ENCODE assay signal across 9 mouse cellular contexts in the genomic region with DNA sequence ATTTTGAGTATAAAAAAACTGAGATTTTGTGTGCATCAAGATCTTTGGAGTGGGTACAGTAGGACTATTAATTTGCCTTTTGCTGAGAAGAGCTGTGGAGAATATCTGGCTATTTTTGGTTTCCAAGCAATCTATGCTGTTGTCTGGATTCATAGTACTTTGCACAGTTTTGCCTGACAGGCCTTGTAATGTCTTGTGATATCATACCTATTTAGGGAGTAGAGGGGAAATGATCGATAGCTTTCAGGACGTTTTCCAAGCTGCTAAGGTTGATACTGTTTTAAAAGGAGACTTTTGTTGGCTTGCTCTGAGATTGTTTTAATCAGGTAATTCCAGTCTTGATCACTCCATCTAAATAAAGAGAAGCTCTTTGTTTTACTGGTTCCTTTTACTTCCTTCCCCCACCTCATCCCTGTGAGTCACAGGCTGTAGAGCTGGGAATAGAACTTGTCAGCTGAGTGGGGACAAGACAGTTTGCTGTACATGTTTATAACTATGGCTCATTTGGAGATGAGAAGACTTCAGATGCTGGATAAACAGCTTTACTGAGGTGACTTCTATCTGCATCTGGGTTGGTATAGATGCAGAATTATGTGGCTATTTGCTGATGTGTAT. TPM values are rescaled to one million over a fixed set of nuclear protein-coding genes. Genes with fewer than 3 reads are reported as not detected.
DNase-seq lines count a peak whose midpoint lies in the region; ATAC-seq and TF ChIP-seq lines count a peak whose summit lies in the region.
"Had no signal": no experiment of that assay in that cellular context is flagged by ENCODE, and none has a peak within 500 bp of the region (broad histone marks: within the 10 kb centered on the region; RNA-seq: fewer than 3 reads in every experiment).

No protein-coding gene starts in this region.

- TF ChIP-seq CTCF in heart, adult 2 months (IDR thresholded peaks at IDR 0.05), result no peak

- peaks cover 23% of the 10 kb centered on the region for H3K36me3 ChIP-seq in heart, adult 2 months (ENCODE audit: control insufficient read depth, insufficient read depth, low read length)
- no peaks in the 10 kb centered on the region for H3K36me3 ChIP-seq in midbrain, embryonic 15.5 days (replicated peaks)
- no peaks in the 10 kb centered on the region for H3K36me3 ChIP-seq in midbrain, embryonic 11.5 days (ENCODE audit: control insufficient read depth, insufficient read depth, low read length)
- H3K36me3 ChIP-seq in heart, embryonic 16.5 days (ENCODE audit: control insufficient read depth, insufficient read depth), result no peaks in the 10 kb centered on the region
- H3K36me3 ChIP-seq: neural tube, embryonic 15.5 days had no signal

- H3K27me3 ChIP-seq in heart, adult 2 months (ENCODE audit: control insufficient read depth, insufficient read depth, low read length), result no peaks in the 10 kb centered on the region
- no peaks in the 10 kb centered on the region for H3K27me3 ChIP-seq in midbrain, embryonic 15.5 days (replicated peaks)
- H3K27me3 ChIP-seq in midbrain, embryonic 11.5 days (ENCODE audit: control insufficient read depth, insufficient read depth, low read length), result no peaks in the 10 kb centered on the region
- H3K27me3 ChIP-seq in heart, embryonic 16.5 days (ENCODE audit: control insufficient read depth, insufficient read depth, low read length), result no peaks in the 10 kb centered on the region
- H3K27me3 ChIP-seq: neural tube, embryonic 15.5 days had no signal

- peaks cover 14% of the 10 kb centered on the region for H3K4me1 ChIP-seq in heart, adult 2 months (ENCODE audit: control insufficient read depth, insufficient read depth, low read length)
- H3K4me1 ChIP-seq in midbrain, embryonic 15.5 days, result peaks cover 8% of the 10 kb centered on the region
- H3K4me1 ChIP-seq in midbrain, embryonic 11.5 days (ENCODE audit: control insufficient read depth, insufficient read depth, low read length), result no peaks in the 10 kb centered on the region
- H3K4me1 ChIP-seq in heart, embryonic 16.5 days (ENCODE audit: control insufficient read depth, insufficient read depth, low read length), result peaks cover 19% of the 10 kb centered on the region

- no peak for TF ChIP-seq EP300 in heart, adult 2 months (IDR thresholded peaks at IDR 0.05; ENCODE audit: insufficient read depth, low read depth, low read length)

- no peak for DNase-seq in heart, adult 2 months
- DNase-seq in heart, postnatal 14 days, result no peak
- no peak for DNase-seq in midbrain, embryonic 11.5 days (ENCODE audit: low spot score, missing footprints)
- peak; percentile 88 for DNase-seq in telencephalon, adult 2 months (ENCODE audit: low read depth, low spot score)
- DNase-seq in gastrocnemius, postnatal 25 days, result no peak
- DNase-seq: adrenal gland, adult 8-10 months had no signal

- WGBS in heart, adult 2 months, result 9% methylated on average over 2 of the region's 2 CpGs
- WGBS in midbrain, embryonic 15.5 days, result 82% methylated on average over 2 of the region's 2 CpGs
- 90% methylated on average over 2 of the region's 2 CpGs for WGBS in midbrain, embryonic 11.5 days
- 17% methylated on average over 2 of the region's 2 CpGs for WGBS in heart, embryonic 16.5 days

- no peak for ATAC-seq in midbrain, embryonic 15.5 days (replicated peaks)
- ATAC-seq in midbrain, embryonic 11.5 days (ENCODE audit: low FRiP score), result no peak
- peak; percentile 16; the same call in 1 of the 2 replicates for ATAC-seq in heart, embryonic 16.5 days (replicated peaks; ENCODE audit: extremely low read depth, insufficient read depth, low FRiP score)

- peaks cover 2% of the 10 kb centered on the region; the same call in 1 of the 2 replicates for H3K79me2 ChIP-seq in heart, adult 2 months (replicated peaks; ENCODE audit: control insufficient read depth, insufficient read depth, low read length)

- no peak for TF ChIP-seq POLR2A in heart, adult 2 months (IDR thresholded peaks at IDR 0.05; ENCODE audit: insufficient read depth, low read depth, low read length)

- H3K4me3 ChIP-seq in heart, adult 2 months, result peak overlapping the region; percentile 26; the same call in 1 of the 2 replicates
- no peak overlapping the region for H3K4me3 ChIP-seq in midbrain, embryonic 15.5 days
- no peak overlapping the region for H3K4me3 ChIP-seq in midbrain, embryonic 11.5 days (ENCODE audit: low read depth, low read length)
- peak overlapping the region; percentile 45 for H3K4me3 ChIP-seq in heart, embryonic 16.5 days (ENCODE audit: low read length)
- H3K4me3 ChIP-seq: neural tube, embryonic 15.5 days had no signal

- no peak overlapping the region for H3K4me2 ChIP-seq in midbrain, embryonic 15.5 days
- H3K4me2 ChIP-seq in midbrain, embryonic 11.5 days, result no peak overlapping the region
- peak overlapping the region; percentile 64 for H3K4me2 ChIP-seq in heart, embryonic 16.5 days (ENCODE audit: low read depth, low read length)
- H3K4me2 ChIP-seq: neural tube, embryonic 15.5 days had no signal

- intact Hi-C loops in heart, adult 2 months (cut with DNase I), result no loop called here
- intact Hi-C loops in heart, postnatal 14 days (cut with DNase I), result no loop called here

- peak overlapping the region; percentile 42 for H3K27ac ChIP-seq in heart, adult 2 months
- H3K27ac ChIP-seq in midbrain, embryonic 15.5 days, result 0 out of 2 replicates have a peak overlapping the region, but pooled peaks have one; percentile 6
- no peak overlapping the region for H3K27ac ChIP-seq in midbrain, embryonic 11.5 days (ENCODE audit: low read depth, low read length)
- peak overlapping the region; percentile 94 for H3K27ac ChIP-seq in heart, embryonic 16.5 days (ENCODE audit: low read length)
- H3K27ac ChIP-seq: neural tube, embryonic 15.5 days had no signal

- H3K9ac ChIP-seq in heart, adult 2 months (ENCODE audit: low read depth, low read length), result no peak overlapping the region
- no peak overlapping the region for H3K9ac ChIP-seq in midbrain, embryonic 15.5 days
- no peak overlapping the region for H3K9ac ChIP-seq in midbrain, embryonic 11.5 days (ENCODE audit: low read length)
- peak overlapping the region; percentile 60 for H3K9ac ChIP-seq in heart, embryonic 16.5 days (ENCODE audit: low read length)
- H3K9ac ChIP-seq: neural tube, embryonic 15.5 days had no signal

- no peaks in the 10 kb centered on the region for H3K9me3 ChIP-seq in midbrain, embryonic 15.5 days
- H3K9me3 ChIP-seq in midbrain, embryonic 11.5 days (ENCODE audit: control insufficient read depth, low read length), result no peaks in the 10 kb centered on the region
- no peaks in the 10 kb centered on the region for H3K9me3 ChIP-seq in heart, embryonic 16.5 days (replicated peaks; ENCODE audit: control insufficient read depth, low read length)
- H3K9me3 ChIP-seq: neural tube, embryonic 15.5 days had no signal

RNA-seq across cellular contexts. Expression of gene Celf1, which starts 25.4 kb away (rescaled TPM):
- total RNA-seq in heart, adult 2 months (2021), result 10 to 100 TPM; 69.2 to 77.7 TPM
- polyA plus RNA-seq in heart, adult 2 months (2012; rRNA removed), result 39.2 and 74.0 TPM in 2 replicates
- total RNA-seq in heart, postnatal 14 days (2021), result 10 to 100 TPM; 87.1 to 89.0 TPM
- 123 and 129 TPM in 2 replicates for polyA plus RNA-seq in midbrain, embryonic 15.5 days (2015; fragmentation: Nextera tagmentation; extraction: Ambion mirVana)
- 99.8 and 103 TPM in 2 replicates for polyA plus RNA-seq in midbrain, embryonic 11.5 days (2014; fragmentation: Nextera tagmentation; extraction: Ambion mirVana)
- 100 and 108 TPM in 2 replicates for polyA plus RNA-seq in heart, embryonic 16.5 days (2015; fragmentation: Nextera tagmentation; extraction: Ambion mirVana)
- total RNA-seq in gastrocnemius, postnatal 25 days (2021), result 10 to 100 TPM; 39.5 to 54.5 TPM

Comparison
In these comparisons a context has a peak if more than half of its experiments do, and no peak if none do; other contexts are left out.
1. H3K4me3 ChIP-seq: peak in heart, adult 2 months (single experiment) and heart, embryonic 16.5 days (single experiment); none in midbrain, embryonic 15.5 days (single experiment) and midbrain, embryonic 11.5 days (single experiment).